Mouse (Mus musculus) brown adipose tissue, adult 24 weeks (tissue): ENCODE results near the gene Zmynd12. TPM values are rescaled to one million over a fixed set of nuclear protein-coding genes. Genes with fewer than 3 reads are reported as not detected.

Experiments used
- H3K27ac ChIP-seq: fragments of 200-500 bp; replicated peaks from 2 replicates; pipeline ENCODE4 v1.5.1; 2012; ENCODE audit warnings: low read depth, mild to moderate bottlenecking, low read length
- H3K4me1 ChIP-seq: fragments of 200-500 bp; 2 replicates; pipeline ENCODE4 v1.6.1; 2012; ENCODE audit warnings: low read length, mixed read lengths; ENCODE audit not compliant: control insufficient read depth, insufficient read depth, insufficient read length
- H3K4me3 ChIP-seq: fragments of 200-500 bp; 2 replicates; pipeline ENCODE4 v1.5.1; 2012; ENCODE audit warnings: low read depth, mild to moderate bottlenecking, low read length, moderate library complexity; ENCODE audit not compliant: insufficient read depth
- polyA plus RNA-seq: library from polyadenylated mRNA; stranded (reverse); fragments of >200 nt; gene quantifications from 2 replicates; pipeline ENCODE4 v1.2.4, GENCODE M21; 2012; ENCODE audit not compliant: missing spikeins, insufficient read depth, insufficient read length

Gene Zmynd12
- polyA plus RNA-seq, 1 experiment, result 0.99 TPM

- Histone ChIP-seq H3K4me1 (peaks cover 4% of the 10 kb centered on the region; the same call in 1 of the 2 replicates), H3K27ac (no peak overlapping the region), H3K4me3 (no peak overlapping the region)
Observed at GRCm38 (mm10) chr4:119463756-119464419, 41.3 kb downstream of the Zmynd12 start.

DNA sequence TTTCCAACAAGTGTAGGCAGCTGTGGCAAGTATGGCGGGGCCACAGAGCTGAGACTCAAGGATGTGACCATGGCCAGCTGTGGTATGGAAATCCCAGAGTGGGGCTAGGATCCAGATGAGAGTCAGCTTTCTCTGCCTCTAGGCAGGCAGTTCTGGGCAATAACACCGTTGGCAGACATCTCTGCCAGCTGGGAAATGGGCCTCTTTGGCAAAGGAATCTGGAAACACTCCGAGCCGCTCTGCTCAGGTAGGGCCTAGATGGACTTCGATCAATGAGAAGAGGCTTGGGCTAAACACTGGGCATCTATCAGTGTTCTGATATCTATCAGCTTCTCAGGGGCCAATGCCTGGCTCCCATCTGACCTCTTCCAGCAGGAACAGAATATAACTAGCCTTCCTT is 43.2 kb downstream of the Zmynd12 start:
- Histone ChIP-seq H3K4me3 (no peak overlapping the region), H3K4me1 (peaks cover 4% of the 10 kb centered on the region; the same call in 1 of the 2 replicates), H3K27ac (no peak overlapping the region)

- Histone ChIP-seq H3K4me3 (no peak overlapping the region), H3K4me1 (peaks cover 4% of the 10 kb centered on the region; the same call in 1 of the 2 replicates), H3K27ac (no peak overlapping the region)
Observed at GRCm38 (mm10) chr4:119467720-119468380, 45.2 kb downstream of the Zmynd12 start.

GRCm38 (mm10) chr4:119472545-119472944 is 49.9 kb downstream of the Zmynd12 start:
- Histone ChIP-seq H3K4me1 (peaks cover 4% of the 10 kb centered on the region; the same call in 1 of the 2 replicates), H3K27ac (no peak overlapping the region), H3K4me3 (no peak overlapping the region)

- H3K4me1 ChIP-seq, result peaks cover 2% of the 10 kb centered on the region; the same call in 1 of the 2 replicates
- H3K27ac ChIP-seq, result no peak overlapping the region
- H3K4me3 ChIP-seq, result no peak overlapping the region
Observed at GRCm38 (mm10) chr4:119473150-119473549, 50.5 kb downstream of the Zmynd12 start.

GRCm38 (mm10) chr4:119483051-119483450 is 60.4 kb downstream of the Zmynd12 start:
- H3K4me3 ChIP-seq, result no peak overlapping the region
- no peaks in the 10 kb centered on the region for H3K4me1 ChIP-seq
- H3K27ac ChIP-seq, result no peak overlapping the region

GRCm38 (mm10) chr4:119484882-119485281 is 62.3 kb downstream of the Zmynd12 start:
- no peak overlapping the region for H3K4me3 ChIP-seq
- H3K4me1 ChIP-seq, result no peaks in the 10 kb centered on the region
- no peak overlapping the region for H3K27ac ChIP-seq

GRCm38 (mm10) chr4:119489666-119490065 is 67.1 kb downstream of the Zmynd12 start:
- no peak overlapping the region for H3K4me3 ChIP-seq
- no peaks in the 10 kb centered on the region for H3K4me1 ChIP-seq
- no peak overlapping the region for H3K27ac ChIP-seq

- Histone ChIP-seq H3K4me3 (no peak overlapping the region), H3K4me1 (no peaks in the 10 kb centered on the region)
Observed at GRCm38 (mm10) chr4:119490806-119491205, 68.2 kb downstream of the Zmynd12 start.

GRCm38 (mm10) chr4:119492291-119492932 is 69.8 kb downstream of the Zmynd12 start, which contains the start of gene Rimkla:
Gene Rimkla, minus strand, starts transcription at chr4:119492628.
- H3K4me3 ChIP-seq, result peak within 1 kb of the TSS; percentile 68
- no peaks in the 10 kb centered on the region for H3K4me1 ChIP-seq
- H3K27ac ChIP-seq, result no peak within 1 kb of the TSS

More at GRCm38 (mm10) chr4:119490806-119491205, 68.2 kb downstream of the Zmynd12 start:
- no peak overlapping the region for H3K27ac ChIP-seq

DNA sequence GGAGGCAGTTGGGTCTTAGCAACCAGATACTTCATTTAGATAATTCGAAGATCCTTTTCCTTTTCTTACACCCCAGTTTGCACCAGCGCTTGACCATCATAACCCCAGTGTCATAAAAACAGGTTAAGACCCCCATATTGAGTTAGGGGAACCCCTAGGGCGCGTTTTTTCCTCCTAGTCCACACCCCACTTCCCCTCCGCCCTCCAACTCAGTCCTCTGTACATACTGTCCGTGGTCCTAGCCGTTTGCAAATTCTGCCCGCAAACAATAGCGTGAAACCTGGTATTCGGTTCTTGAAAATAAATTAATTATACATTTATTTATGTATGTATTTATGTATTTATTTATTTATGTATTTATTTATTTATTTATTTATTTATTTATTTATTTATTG is 70.3 kb downstream of the Zmynd12 start:
- H3K4me1 ChIP-seq, result no peaks in the 10 kb centered on the region
- H3K27ac ChIP-seq, result no peak overlapping the region
- peak overlapping the region; percentile 68 for H3K4me3 ChIP-seq

- H3K4me1 ChIP-seq, result no peaks in the 10 kb centered on the region
- no peak overlapping the region for H3K4me3 ChIP-seq
- H3K27ac ChIP-seq, result no peak overlapping the region
Observed at GRCm38 (mm10) chr4:119498319-119498848, 75.8 kb downstream of the Zmynd12 start.

- no peak overlapping the region for H3K27ac ChIP-seq
- H3K4me1 ChIP-seq, result no peaks in the 10 kb centered on the region
- no peak overlapping the region for H3K4me3 ChIP-seq
Observed at GRCm38 (mm10) chr4:119511591-119511990, 89.0 kb downstream of the Zmynd12 start.

- no peak overlapping the region for H3K27ac ChIP-seq
- H3K4me1 ChIP-seq, result no peaks in the 10 kb centered on the region
- no peak overlapping the region for H3K4me3 ChIP-seq
Observed at GRCm38 (mm10) chr4:119512731-119513141, 90.1 kb downstream of the Zmynd12 start.
